Mouse (Mus musculus): ENCODE measurements around the gene Ncam1.

- TF ChIP-seq POLR2A (IDR thresholded peaks at IDR 0.05; ENCODE audit: insufficient read depth, low read depth, low read length) = no peak; the same call in 1 of the 2 replicates
- no peak for TF ChIP-seq EP300 (IDR thresholded peaks at IDR 0.05; ENCODE audit: insufficient read depth, low read depth, low read length)
- TF ChIP-seq CTCF (IDR thresholded peaks at IDR 0.05) = no peak
Measured at GRCm38 (mm10) chr9:49796618-49797507, 1.9 kb downstream of the Ncam1 start.

Data from heart, adult 2 months (tissue).